ENCODE assay signal across 12 mouse cellular contexts in genomic region chr6:100479881-100480280, GRCm38 (mm10).
A peak's percentile ranks its signal among the peaks of the same experiment; 100 is the strongest.
DNase-seq lines count a peak whose midpoint lies in the region; ATAC-seq and TF ChIP-seq lines count a peak whose summit lies in the region.
"Had no signal": no experiment of that assay in that cellular context is flagged by ENCODE, and none has a peak within 500 bp of the region (broad histone marks: within the 10 kb centered on the region; RNA-seq: fewer than 3 reads in every experiment).

No protein-coding gene starts in this region.

- H3K4me3 ChIP-seq in kidney, embryonic 14.5 days (ENCODE audit: low read length) = no peak overlapping the region
- no peak overlapping the region for H3K4me3 ChIP-seq in lung, postnatal 0 days (ENCODE audit: low read depth, low read length)

- TF ChIP-seq CTCF in lung, postnatal 0 days (IDR thresholded peaks at IDR 0.05) = no peak

- no peak overlapping the region for H3K4me2 ChIP-seq in kidney, embryonic 14.5 days (replicated peaks; ENCODE audit: low read depth, low read length)
- H3K4me2 ChIP-seq in lung, postnatal 0 days (replicated peaks; ENCODE audit: low read depth, low read length) = no peak overlapping the region

- DNase-seq in CD4-positive, CD25-positive, alpha-beta regulatory T cell, adult 2 months (ENCODE audit: low read depth, low spot score) = peak; percentile 2
- DNase-seq in kidney, adult 11 months = peak; percentile 25
- DNase-seq in heart, postnatal 4 days = peak; percentile 63
- peak; percentile 43 for DNase-seq in lung, postnatal 0 days (ENCODE audit: low spot score)
- no peak for DNase-seq in layer of hippocampus, adult 18-20 months (ENCODE audit: low spot score in 2 of 2)
- DNase-seq: embryo, embryonic 11 days had no signal

- no peak overlapping the region for H3K27ac ChIP-seq in kidney, embryonic 14.5 days (ENCODE audit: low read depth, low read length)
- no peak overlapping the region for H3K27ac ChIP-seq in lung, postnatal 0 days (ENCODE audit: low read length)
- H3K27ac ChIP-seq: liver, embryonic 14.5 days had no signal

- no peak overlapping the region for H3K9ac ChIP-seq in kidney, embryonic 14.5 days (ENCODE audit: low read depth, low read length)
- H3K9ac ChIP-seq in lung, postnatal 0 days (replicated peaks; ENCODE audit: low read depth) = no peak overlapping the region
- H3K9ac ChIP-seq: liver, embryonic 14.5 days had no signal

- no peaks in the 10 kb centered on the region for H3K36me3 ChIP-seq in kidney, embryonic 14.5 days (ENCODE audit: control insufficient read depth, insufficient read depth, low read length)
- H3K36me3 ChIP-seq in lung, postnatal 0 days (ENCODE audit: insufficient read depth, low read length) = no peaks in the 10 kb centered on the region

- no peak for ATAC-seq in CD4-positive, CD25-positive, alpha-beta regulatory T cell, adult 4 months
- no peak for ATAC-seq in kidney, embryonic 14.5 days (ENCODE audit: low FRiP score, low TSS enrichment)
- ATAC-seq in lung, postnatal 0 days = peak; percentile 58
- ATAC-seq in monocyte, adult 5-6 weeks (replicated peaks; ENCODE audit: insufficient number of reproducible peaks, low FRiP score, low TSS enrichment, poor library complexity, severe bottlenecking) = no peak
- ATAC-seq: forebrain, embryonic 14.5 days; Patski had no signal

- WGBS in kidney, embryonic 14.5 days = 57% methylated on average over 6 of the region's 6 CpGs
- WGBS in lung, postnatal 0 days = 37% methylated on average over 6 of the region's 6 CpGs

- TF ChIP-seq EP300 in lung, postnatal 0 days (IDR thresholded peaks at IDR 0.05) = no peak

- H3K9me3 ChIP-seq in kidney, embryonic 14.5 days (ENCODE audit: control insufficient read depth, low read length) = 0 out of 2 replicates have a peak, but pooled peaks cover 2% of the 10 kb centered on the region
- H3K9me3 ChIP-seq in lung, postnatal 0 days (ENCODE audit: low read length) = no peaks in the 10 kb centered on the region

- H3K4me1 ChIP-seq in kidney, embryonic 14.5 days (ENCODE audit: control insufficient read depth, insufficient read depth, low read length) = peaks cover 3% of the 10 kb centered on the region; the same call in 1 of the 2 replicates
- peaks cover 10% of the 10 kb centered on the region; the same call in 1 of the 2 replicates for H3K4me1 ChIP-seq in lung, postnatal 0 days (ENCODE audit: insufficient read depth, low read depth, low read length)

- peaks cover 3% of the 10 kb centered on the region; the same call in 1 of the 2 replicates for H3K27me3 ChIP-seq in kidney, embryonic 14.5 days (ENCODE audit: control insufficient read depth, insufficient read depth, low read length)
- H3K27me3 ChIP-seq in lung, postnatal 0 days (replicated peaks; ENCODE audit: insufficient read depth, low read length) = no peaks in the 10 kb centered on the region

Comparison
In these comparisons a context has a peak if more than half of its experiments do, and no peak if none do; other contexts are left out.
1. DNase-seq: peak in CD4-positive, CD25-positive, alpha-beta regulatory T cell, adult 2 months (single experiment), kidney, adult 11 months (single experiment), heart, postnatal 4 days (single experiment) and lung, postnatal 0 days (single experiment); none in layer of hippocampus, adult 18-20 months (0 of 2).